Mouse (Mus musculus) retina, embryonic 14.5 days (tissue): Measurements from ENCODE around the gene Nr3c2.

Experiments used
- DNase-seq: peaks from one replicate; pipeline ENCODE4 v3.0.0-alpha.2; 2015; ENCODE audit warnings: low spot score

The Nr3c2 gene

DNA sequence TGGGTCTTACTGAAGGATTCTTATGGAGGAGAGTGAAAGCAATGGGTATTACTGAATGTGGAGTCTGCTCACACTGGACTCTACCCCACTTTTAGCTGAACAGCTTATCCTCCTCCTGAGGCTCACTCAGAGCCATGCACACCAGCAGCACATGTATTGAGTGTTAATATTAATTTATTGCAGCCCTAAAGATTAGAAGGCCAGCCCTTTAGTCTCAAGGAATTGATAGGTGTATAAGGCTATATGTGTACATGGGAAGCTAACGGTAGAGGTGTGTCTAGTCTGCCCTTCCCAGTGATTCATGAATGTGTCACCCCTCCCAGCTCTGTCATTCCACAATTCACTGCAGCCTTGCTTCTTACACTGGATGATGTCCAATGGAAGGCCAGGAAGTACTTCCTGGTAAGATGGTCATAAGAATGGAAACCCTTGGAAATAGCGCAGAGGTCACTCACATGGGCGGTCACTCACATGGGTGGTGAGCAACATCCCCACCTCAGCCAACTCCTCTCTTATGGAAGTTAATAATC lies 156.3 kb downstream of the Nr3c2 start:
- DNase-seq = no peak

DNA sequence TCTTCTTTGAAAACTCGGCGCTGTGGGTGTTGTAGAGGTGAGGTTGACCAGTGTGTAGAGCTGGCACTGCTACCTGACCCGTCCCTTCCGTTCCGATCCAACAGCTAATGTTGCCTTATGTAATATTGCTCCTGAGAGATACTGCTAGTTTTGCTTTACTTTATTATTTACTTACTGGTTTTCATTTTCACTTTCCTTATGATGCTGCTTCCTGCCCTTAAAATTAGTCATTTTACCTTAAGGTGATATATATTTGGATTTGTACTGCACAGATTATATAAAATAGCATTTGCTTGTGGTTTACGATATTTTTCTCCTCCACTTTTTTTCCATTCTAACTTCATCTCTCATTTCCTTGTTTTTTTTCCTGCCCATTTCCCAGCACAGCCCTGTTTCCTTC lies 157.6 kb downstream of the Nr3c2 start:
- no peak for DNase-seq

DNA sequence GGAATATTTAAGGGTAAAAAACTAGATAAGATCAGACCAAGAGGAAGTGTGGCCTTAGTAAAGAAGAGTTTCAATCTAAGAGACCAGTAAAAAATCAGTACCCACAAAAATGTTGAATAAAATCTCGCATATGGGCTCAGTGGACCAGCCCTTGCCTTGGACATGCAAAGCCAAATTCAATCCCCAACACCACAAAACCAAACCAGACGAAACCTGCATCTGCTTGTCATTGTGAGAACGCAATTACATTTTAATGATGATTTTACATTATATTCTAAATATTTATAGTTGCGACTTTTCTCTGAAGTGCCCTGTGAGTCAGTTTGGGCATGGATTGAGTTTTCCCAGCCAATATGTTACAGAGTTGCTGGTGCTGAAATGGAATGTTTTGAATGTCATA lies 183.4 kb downstream of the Nr3c2 start:
- DNase-seq = no peak

DNA sequence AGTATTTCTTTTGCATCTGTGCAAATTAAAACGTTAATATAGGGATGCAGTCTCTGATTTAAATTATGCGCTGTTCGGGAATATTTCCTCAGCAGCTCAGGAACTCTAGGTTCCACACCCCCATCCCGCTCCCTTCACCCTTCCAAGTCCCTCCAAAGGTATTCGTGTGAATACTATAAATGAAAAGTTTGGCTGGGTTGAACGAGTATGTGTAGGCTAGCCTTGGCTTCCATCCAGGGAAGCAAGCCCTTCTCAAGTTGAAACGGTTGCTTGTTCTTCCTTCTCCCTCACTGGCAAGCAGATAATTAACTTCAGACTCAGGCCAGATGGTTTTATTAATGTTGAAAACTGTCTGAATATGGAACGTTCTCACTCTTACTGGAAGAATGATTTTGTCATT lies 186.8 kb downstream of the Nr3c2 start:
- no peak for DNase-seq

DNA sequence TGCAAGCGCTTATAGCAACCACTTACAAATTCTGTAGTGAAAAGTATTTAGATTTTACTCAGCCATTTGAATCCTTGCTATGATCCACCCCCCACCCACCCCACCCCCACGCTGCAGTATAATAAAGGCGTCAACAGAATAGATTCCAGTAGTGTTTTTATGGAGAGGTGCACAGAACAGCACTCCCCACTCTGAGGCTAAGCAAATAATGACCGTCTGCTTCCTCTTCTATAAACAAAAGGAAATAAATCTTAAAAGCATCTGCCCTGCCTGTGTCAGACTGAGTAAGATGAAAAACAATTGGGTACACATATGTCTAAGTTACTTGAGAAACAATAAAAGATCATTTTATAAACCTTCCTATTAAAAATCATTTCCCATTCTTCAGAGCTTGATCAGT lies 197.5 kb downstream of the Nr3c2 start:
- no peak for DNase-seq

DNA sequence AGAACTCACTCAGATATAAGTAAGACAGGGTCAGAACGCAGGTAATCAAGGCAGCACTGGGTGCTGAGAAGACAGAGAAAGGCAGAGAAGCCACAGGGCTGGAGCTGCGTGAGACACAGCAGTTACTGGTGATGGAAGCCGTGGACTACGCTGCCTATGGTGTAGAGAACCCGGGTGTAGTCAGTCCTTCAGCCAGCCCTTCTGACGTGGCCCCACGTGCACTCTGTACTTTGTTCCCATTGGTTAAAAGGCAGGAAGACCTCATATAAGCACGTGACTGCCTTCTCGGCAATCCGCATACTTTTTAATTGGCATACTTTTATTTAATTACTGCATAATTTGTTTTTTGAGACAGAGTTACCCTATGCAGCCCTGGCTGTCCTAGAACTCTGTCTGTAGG lies 198.9 kb downstream of the Nr3c2 start:
- no peak for DNase-seq

DNA sequence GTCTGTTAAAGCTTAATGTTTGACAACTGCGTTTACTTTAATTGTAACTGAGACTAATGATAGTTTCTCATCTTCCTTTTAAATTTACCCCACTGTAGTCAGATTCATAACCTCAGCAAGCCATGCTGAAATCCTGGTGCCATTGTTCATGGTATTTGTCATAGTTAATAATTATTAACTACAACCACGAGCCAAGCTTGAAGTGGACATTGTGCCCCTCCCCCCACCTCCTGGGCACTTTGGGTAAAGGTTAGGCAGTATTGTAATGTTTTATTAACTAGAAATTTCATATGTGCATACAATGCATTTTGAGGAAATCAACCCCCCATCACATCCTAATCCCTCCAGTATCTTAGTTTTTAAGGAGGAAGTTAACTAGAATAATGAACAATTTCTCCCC lies 201.1 kb downstream of the Nr3c2 start:
- DNase-seq = no peak

DNA sequence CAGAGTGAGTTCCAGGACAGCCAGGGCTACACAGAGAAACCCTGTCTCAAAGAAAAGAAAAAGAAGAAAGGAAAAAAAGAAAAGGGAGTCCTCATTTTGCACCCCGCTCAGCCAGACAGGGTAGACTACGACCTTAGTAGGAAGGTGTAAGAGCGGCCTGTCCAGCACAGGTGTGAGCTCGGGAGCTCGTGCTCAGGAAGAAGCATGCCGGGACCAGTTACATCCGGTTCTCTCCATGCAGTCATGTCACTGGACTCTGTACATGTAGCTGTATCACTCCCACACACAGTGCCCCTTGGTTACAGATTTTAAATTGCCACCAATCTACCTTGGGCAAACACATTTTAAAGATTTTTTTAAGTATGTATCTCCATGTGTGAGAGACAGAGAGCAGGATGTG lies 203.6 kb downstream of the Nr3c2 start:
- DNase-seq = no peak

DNA sequence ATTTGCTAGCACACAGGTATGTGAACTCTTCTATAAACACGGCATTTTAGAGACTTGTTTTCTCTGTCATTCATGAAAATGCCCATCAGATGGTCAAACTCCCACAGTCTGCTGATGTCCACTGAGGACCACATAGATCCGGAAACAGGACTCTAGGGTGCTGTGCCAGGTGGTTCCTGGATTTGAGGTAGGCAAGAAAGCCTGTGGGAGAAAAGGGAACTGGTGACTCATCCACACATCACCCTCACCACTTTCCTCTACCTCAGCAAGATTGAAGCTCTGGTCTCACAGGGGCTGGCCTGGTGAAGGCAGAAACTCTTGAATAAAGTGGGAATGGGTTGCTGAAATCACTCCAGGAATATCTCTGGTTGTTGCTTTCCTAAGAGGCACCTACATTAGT lies 213.5 kb downstream of the Nr3c2 start:
- DNase-seq = no peak

DNA sequence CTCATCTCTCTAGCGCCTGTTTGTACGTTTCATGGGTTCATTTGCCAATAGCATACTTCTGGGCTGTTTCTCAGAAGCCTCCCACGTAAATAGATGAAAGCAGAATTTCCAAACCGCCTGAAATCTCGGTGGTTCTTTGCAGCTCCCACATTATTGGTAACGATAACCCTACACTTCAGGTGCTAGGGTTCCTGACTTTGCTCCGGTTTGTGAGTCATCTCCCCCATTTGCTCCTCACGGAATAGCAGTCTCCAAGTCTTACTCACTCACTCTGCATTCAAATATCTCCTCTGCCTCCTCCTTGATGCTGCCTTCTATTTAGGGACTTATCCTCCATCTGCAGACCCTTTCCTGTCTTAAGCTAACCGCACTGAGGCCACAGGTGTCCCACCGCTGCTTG lies 215.5 kb downstream of the Nr3c2 start:
- no peak for DNase-seq

DNA sequence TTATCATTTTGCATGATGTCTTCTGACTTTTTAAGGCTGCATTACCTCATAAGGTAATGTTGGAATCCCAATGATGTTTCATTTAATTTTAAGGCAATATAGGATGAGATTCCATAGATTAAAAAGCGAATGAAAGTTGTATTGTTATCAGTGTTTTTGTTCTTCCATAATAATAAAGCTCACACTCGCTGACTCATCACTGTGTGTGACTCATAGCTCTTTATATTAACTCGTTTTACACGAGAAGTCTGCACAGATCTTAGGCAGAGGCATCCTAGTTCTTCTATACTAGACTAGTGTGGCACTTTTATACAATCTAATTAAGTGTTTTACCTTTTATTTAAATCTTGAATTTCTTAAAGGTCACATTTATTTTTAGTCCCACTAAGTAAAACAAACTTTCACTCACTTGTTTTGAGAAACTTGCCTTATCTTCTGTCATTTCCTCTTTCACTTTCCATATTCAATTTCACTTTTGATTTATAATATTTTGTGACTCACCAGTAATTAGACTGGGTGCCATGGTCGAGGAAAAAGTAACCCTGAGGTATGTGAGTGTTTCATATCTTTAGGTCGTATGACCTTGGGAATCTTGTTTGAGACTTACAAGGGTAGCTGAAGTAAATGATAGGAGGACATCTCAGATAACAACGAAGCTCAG lies 217.3 kb downstream of the Nr3c2 start:
- no peak for DNase-seq

DNA sequence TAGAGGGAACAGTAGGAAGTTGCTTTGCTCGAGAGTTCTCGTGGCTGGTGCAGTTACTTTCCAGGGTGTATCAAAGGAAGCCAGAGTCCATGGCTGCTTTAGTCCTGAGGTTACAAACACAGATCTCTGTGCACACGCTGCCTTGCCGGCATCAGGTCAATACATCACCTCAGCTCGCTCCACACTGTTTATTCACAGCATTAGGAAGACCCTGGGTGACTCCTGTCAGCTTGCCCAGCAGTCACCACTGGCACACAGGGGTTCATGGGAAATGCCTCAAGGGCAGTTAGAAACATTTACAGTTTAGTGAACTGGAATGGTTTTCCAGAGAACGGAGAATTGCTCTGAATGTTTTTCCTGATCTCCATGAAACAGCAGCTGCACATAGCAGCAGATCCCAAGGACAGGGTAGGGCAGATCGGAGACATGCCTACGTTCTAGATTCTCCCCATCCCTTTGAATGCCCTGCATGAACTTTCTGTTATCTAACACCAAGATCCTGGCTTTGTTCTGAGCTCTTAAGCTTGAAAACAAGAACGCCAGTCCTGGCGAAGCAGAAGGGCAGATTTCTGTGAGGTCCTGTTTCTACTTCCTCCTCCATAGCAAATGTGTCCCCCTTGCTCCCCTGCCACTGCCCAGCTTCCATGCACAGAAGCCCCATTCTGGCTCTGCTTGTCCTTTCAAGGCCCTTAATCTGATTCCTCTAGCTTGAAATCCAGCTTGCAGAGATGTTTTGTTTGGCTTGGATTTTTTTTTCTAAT lies 221.7 kb downstream of the Nr3c2 start:
- DNase-seq = peak; percentile 38

DNA sequence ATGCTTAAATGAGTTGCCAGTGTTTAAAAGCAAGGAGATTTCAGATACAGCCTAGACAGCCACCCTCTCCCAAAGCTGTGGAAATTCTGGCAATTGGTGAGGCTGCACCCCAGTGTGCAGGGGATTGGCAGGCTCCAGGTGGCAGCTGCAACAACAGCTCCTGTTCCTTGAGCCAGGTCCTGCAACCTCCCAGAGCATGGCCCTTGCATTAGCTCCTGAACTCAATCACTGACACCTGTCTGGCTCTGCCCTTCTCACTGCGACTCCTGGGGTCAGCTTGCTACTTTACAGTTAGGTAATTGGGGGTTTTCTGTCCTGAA lies 222.3 kb downstream of the Nr3c2 start:
- no peak for DNase-seq

DNA sequence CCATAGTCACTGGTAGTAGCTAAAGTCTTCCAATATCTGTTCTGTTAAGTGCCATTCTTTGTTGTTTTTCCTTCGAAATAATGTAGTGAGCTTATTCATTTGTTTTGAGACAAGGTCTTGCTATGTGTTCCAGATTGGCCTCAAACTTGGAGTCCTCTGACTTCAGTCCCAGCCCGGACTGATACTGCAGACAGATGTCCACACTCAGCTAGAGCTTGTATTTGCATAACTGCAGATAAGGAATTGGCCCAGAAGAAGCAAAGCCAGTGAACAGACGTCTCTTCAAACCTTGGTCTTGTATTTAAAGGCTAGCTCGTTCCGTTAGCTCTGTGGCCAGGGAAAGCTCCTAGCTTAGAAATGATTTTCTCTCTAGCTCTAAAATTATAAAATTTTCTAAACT lies 223.1 kb downstream of the Nr3c2 start:
- no peak for DNase-seq

DNA sequence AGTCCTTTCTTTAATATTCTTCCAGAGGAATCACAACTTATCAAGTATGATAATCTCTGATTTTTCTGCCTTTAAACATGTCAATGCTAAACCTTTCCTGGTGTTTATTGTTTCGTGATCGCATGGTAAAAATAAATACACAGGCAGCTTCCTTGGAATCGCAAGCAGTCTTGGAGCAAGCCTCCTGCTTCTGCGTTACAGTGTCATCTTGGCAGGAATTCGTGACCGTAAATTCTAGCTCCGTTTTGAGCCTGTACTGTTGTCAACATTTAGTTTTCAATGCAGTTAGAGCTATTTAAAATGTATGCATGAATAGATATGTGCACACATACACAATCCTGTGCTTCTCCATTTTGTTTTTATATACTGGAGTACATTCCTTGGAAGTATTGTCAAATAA lies 226.5 kb downstream of the Nr3c2 start:
- DNase-seq = no peak

DNA sequence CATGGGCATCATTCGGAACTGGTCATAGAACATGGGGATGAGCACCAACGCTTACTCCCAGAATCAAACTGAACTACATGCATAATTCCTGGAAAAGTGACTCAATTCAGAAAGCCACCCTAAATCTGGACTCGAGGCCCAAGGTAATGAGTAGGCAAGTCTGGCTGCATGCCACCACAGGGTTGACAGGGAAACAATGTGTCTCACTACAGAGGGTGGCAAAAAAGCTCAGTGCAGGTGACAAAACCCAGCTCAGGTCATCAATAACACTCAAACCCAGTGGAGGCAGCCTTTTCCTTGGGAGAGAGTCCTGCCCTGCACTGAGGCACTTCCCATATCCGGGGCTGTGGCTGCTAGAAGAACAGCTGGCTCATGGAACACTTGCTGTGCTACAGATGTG lies 228.8 kb downstream of the Nr3c2 start:
- DNase-seq = no peak

DNA sequence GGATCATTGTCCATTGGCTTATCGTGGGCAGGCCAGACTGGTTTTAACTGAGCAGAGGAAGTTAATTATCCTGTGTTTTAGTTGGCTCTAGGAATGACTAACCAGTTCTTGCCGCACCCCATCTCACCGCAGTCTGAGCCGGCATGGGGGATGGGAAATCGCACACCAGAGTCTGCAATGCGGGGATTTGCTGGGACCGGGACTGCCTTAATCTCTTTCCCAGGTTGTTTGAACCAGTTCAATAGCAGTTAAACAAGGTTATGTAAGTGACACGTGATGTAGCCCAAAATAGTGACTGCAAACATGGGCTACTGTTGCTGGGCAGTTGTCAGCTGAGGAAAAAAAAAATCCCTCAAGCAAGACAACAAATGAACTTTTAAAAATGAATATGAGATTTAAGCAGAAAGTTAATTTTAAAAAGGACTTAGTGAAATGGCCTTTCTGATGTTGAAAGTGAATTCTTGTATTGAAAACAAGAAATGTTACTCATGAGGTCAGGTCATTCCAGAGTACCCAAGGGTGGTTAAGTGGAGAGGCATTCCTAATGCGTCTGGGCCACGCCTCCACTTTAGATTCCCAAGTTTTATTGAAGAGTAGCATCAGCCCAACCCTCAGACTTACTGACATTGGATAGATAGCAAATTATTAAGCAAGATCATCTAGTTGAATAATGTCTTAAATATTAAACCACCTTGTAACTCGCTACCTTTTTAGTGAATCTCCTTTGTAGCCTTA lies 233.8 kb downstream of the Nr3c2 start:
- DNase-seq = peak; percentile 11

DNA sequence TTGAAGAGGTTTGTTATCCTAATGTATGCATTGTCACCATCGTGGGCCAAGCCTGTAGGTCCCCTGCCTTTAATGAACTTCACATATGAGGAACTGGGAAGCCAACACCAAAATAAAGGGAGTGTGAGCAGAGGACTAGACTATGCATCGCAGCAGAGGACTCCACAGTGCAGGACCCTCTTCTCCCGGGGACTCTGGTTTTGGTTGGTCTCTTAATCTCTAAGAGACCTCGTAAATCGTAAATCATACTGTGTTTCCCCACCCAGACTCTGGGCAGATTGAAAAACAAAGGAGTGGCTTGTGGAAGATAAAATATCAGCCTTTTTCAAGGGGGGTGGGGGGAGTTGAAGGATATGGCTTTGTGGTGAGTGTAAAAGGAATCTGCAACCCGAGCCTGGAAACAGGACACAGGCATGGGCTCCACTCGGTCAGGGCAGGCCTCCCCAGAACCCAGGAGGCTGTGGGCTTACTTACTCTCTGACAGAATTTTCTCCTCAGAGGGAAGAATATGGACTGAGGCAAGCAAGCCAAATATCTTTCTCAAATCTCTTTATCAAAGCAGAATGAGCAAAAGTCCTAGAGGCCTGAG lies 234.6 kb downstream of the Nr3c2 start:
- no peak for DNase-seq

DNA sequence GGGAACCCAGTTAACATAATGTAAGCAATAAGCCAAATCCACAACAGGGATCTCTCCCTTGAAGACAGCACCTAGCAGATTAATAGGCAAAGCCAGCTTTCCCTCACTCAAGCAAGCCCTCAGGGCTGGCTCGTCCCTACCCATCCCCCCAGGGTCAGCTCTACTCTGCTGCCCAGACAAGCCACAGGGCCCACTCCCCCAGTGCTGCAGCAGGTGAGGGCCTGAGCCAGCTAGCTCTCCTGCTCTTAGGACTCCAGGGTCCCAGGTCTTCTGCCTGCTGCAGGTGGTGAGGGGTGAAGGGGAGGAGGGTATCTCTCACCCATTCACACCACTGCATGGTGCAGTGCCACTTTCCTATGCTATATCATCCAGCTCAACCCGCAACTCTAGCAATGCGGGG lies 246.0 kb downstream of the Nr3c2 start:
- no peak for DNase-seq

DNA sequence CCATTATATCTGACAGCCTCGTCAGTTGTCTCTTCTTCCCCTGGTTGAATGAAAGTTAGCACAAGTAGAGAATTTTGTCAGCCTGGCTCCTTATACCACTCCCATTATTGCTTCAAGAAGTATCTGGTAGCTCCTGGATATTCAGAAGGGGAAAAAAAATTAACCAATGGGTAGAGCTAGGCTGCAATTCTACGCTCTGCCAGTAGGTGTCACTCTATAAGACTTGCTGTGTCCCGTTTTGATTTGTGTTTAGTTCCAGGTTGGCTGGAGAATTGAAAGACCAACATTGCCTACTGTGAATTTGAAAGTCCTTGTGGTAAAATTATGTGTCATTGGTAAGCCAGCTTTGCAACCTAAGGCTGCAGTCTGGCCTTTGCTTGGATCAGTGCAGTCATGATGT lies 255.3 kb downstream of the Nr3c2 start:
- peak; percentile 40 for DNase-seq

DNA sequence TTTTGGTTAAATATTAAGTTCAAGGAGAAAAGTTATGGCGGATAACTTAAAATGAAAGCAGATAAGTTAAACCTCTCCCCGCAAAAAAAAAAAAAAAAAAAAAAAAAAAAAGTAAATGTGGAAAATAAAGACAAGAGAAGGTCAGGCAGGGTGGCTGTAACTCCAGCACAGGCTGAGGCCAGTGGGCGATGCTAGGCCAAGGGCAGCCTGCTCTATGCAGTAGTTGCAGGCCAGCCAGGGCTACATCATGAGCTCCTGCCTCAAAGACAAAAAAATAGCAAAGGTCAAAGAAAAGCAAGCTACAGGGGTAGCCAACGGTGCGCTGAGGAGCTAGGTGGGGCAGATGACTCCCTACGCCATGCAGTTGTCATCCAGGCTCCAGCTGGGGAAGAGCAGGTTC lies 270.1 kb downstream of the Nr3c2 start:
- DNase-seq = no peak

DNA sequence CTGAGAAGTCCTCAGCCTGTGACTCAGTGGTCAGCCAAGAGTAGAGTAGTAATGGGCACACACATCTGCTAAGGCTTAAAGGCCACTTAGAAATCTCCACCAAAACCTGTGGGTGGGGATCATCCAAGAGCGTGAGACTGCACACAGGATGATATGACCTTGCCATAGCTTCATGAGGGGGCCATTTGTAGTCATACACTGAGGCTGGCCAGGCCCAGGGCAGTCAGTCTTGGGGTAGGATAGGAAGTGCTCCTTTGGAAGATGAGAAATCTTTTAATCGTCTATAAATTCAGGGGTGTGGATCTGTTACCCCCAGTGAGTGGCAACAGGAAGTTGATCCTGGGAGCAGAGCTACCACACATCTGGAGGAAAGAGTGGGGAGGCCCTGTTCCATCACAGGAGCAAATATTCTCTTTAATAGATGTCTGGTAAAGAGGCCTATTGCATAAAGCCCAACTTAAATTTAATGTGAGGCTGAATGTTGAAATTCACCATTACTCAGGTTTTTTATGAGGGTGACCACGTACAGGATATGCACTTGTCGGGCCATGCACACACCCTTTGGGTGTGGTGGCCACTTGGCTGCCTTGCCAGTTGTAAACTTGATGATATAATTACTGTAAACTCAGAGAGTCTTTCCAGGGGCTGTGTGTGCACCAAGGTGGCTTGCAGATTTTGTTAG lies 270.7 kb downstream of the Nr3c2 start:
- DNase-seq = no peak
